Mouse (Mus musculus): Measurements from ENCODE around the gene Lztfl1. TPM values are rescaled to one million over a fixed set of nuclear protein-coding genes. Genes with fewer than 3 reads are reported as not detected.
A peak's percentile ranks its signal among the peaks of the same experiment; 100 is the strongest.

Lztfl1 gene
- polyA plus RNA-seq, 1 experiment from 2014 or later = 35.4 TPM

GRCm38 (mm10) chr9:123734133-123734532, 16.6 kb upstream of the Lztfl1 start:
- ATAC-seq (replicated peaks; ENCODE audit: insufficient number of reproducible peaks, insufficient read depth, low FRiP score, low read depth) = no peak
- 57% methylated on average over 3 of the region's 3 CpGs for WGBS
- H3K27me3 ChIP-seq = no peaks in the 10 kb centered on the region
- H3K36me3 ChIP-seq = no peaks in the 10 kb centered on the region
- H3K9ac ChIP-seq = no peak overlapping the region
- no peaks in the 10 kb centered on the region; the same call in 1 of the 2 replicates for H3K9me3 ChIP-seq (replicated peaks)
- no peaks in the 10 kb centered on the region for H3K4me1 ChIP-seq (replicated peaks)
- H3K4me3 ChIP-seq = no peak overlapping the region
- no peak overlapping the region for H3K4me2 ChIP-seq
- no peak overlapping the region for H3K27ac ChIP-seq

- ATAC-seq (replicated peaks; ENCODE audit: insufficient number of reproducible peaks, insufficient read depth, low FRiP score, low read depth) = no peak
- H3K4me2 ChIP-seq = no peak overlapping the region
- H3K4me1 ChIP-seq (replicated peaks) = no peaks in the 10 kb centered on the region
- H3K27ac ChIP-seq = no peak overlapping the region
- no peak overlapping the region for H3K9ac ChIP-seq
- H3K27me3 ChIP-seq = no peaks in the 10 kb centered on the region
- no peaks in the 10 kb centered on the region; the same call in 1 of the 2 replicates for H3K9me3 ChIP-seq (replicated peaks)
- no peaks in the 10 kb centered on the region for H3K36me3 ChIP-seq
- H3K4me3 ChIP-seq = no peak overlapping the region
- 70% methylated on average over 3 of the region's 3 CpGs for WGBS
These were observed 13.8 kb upstream of the Lztfl1 start for GRCm38 (mm10) chr9:123731271-123731670.

GRCm38 (mm10) chr9:123722737-123723493, 5.4 kb upstream of the Lztfl1 start:
- peaks cover 4% of the 10 kb centered on the region; the same call in 1 of the 2 replicates for H3K27me3 ChIP-seq
- ATAC-seq (replicated peaks; ENCODE audit: insufficient number of reproducible peaks, insufficient read depth, low FRiP score, low read depth) = no peak
- H3K4me2 ChIP-seq = no peak overlapping the region
- no peaks in the 10 kb centered on the region for H3K9me3 ChIP-seq (replicated peaks)
- H3K27ac ChIP-seq = no peak overlapping the region
- no peak overlapping the region for H3K4me3 ChIP-seq
- no peaks in the 10 kb centered on the region for H3K36me3 ChIP-seq
- 55% methylated on average over 2 of the region's 2 CpGs for WGBS
- H3K9ac ChIP-seq = no peak overlapping the region
- no peaks in the 10 kb centered on the region for H3K4me1 ChIP-seq (replicated peaks)

- H3K9me3 ChIP-seq (replicated peaks) = no peaks in the 10 kb centered on the region
- ATAC-seq (replicated peaks; ENCODE audit: insufficient number of reproducible peaks, insufficient read depth, low FRiP score, low read depth) = no peak
- H3K36me3 ChIP-seq = peaks cover 8% of the 10 kb centered on the region
- peak overlapping the region; percentile 69 for H3K4me2 ChIP-seq
- H3K9ac ChIP-seq = 0 out of 2 replicates have a peak overlapping the region, but pooled peaks have one; percentile 33
- WGBS = 48% methylated on average over 3 of the region's 3 CpGs
- H3K27me3 ChIP-seq = peaks cover 4% of the 10 kb centered on the region; the same call in 1 of the 2 replicates
- H3K27ac ChIP-seq = no peak overlapping the region
- H3K4me1 ChIP-seq (replicated peaks) = peaks cover 3% of the 10 kb centered on the region
- H3K4me3 ChIP-seq = peak overlapping the region; percentile 95; the same call in 1 of the 2 replicates
These were observed 1.2 kb downstream of the Lztfl1 start for GRCm38 (mm10) chr9:123716301-123716700.

GRCm38 (mm10) chr9:123713111-123713510, 4.4 kb downstream of the Lztfl1 start:
- H3K36me3 ChIP-seq = peaks cover 18% of the 10 kb centered on the region
- no peak overlapping the region for H3K4me3 ChIP-seq
- 66% methylated on average over 2 of the region's 2 CpGs for WGBS
- no peaks in the 10 kb centered on the region for H3K9me3 ChIP-seq (replicated peaks)
- peaks cover 3% of the 10 kb centered on the region for H3K4me1 ChIP-seq (replicated peaks)
- no peak for ATAC-seq (replicated peaks; ENCODE audit: insufficient number of reproducible peaks, insufficient read depth, low FRiP score, low read depth)
- H3K4me2 ChIP-seq = no peak overlapping the region
- no peaks in the 10 kb centered on the region for H3K27me3 ChIP-seq
- H3K27ac ChIP-seq = no peak overlapping the region
- H3K9ac ChIP-seq = no peak overlapping the region

- Histone ChIP-seq H3K9me3 (replicated peaks) (no peaks in the 10 kb centered on the region), H3K27me3 (no peaks in the 10 kb centered on the region), H3K36me3 (peaks cover 25% of the 10 kb centered on the region), H3K4me1 (replicated peaks) (no peaks in the 10 kb centered on the region), H3K4me2 (no peak overlapping the region), H3K4me3 (no peak overlapping the region), H3K27ac (no peak overlapping the region), H3K9ac (no peak overlapping the region)
- 34% methylated on average over 2 of the region's 2 CpGs for WGBS
- no peak for ATAC-seq (replicated peaks; ENCODE audit: insufficient number of reproducible peaks, insufficient read depth, low FRiP score, low read depth)
These were observed 8.3 kb downstream of the Lztfl1 start for GRCm38 (mm10) chr9:123709226-123709625.

- H3K4me2 ChIP-seq = no peak overlapping the region
- H3K4me1 ChIP-seq (replicated peaks) = no peaks in the 10 kb centered on the region
- no peak overlapping the region for H3K4me3 ChIP-seq
- H3K9me3 ChIP-seq (replicated peaks) = no peaks in the 10 kb centered on the region
- no peak overlapping the region for H3K9ac ChIP-seq
- no peaks in the 10 kb centered on the region for H3K27me3 ChIP-seq
- no peak overlapping the region for H3K27ac ChIP-seq
- ATAC-seq (replicated peaks; ENCODE audit: insufficient number of reproducible peaks, insufficient read depth, low FRiP score, low read depth) = no peak
- peaks cover 26% of the 10 kb centered on the region for H3K36me3 ChIP-seq
- 85% methylated on average over 5 of the region's 5 CpGs for WGBS
These were observed 15.7 kb downstream of the Lztfl1 start for GRCm38 (mm10) chr9:123701822-123702221.

- no peaks in the 10 kb centered on the region for H3K4me1 ChIP-seq (replicated peaks)
- no peaks in the 10 kb centered on the region for H3K27me3 ChIP-seq
- no peak for ATAC-seq (replicated peaks; ENCODE audit: insufficient number of reproducible peaks, insufficient read depth, low FRiP score, low read depth)
- H3K36me3 ChIP-seq = peaks cover 30% of the 10 kb centered on the region
- no peaks in the 10 kb centered on the region for H3K9me3 ChIP-seq (replicated peaks)
- no peak overlapping the region for H3K27ac ChIP-seq
- WGBS = 73% methylated on average over 3 of the region's 3 CpGs
- no peak overlapping the region for H3K9ac ChIP-seq
- no peak overlapping the region for H3K4me3 ChIP-seq
- no peak overlapping the region for H3K4me2 ChIP-seq
These were observed 21.7 kb downstream of the Lztfl1 start for GRCm38 (mm10) chr9:123695634-123696302.

GRCm38 (mm10) chr9:123688227-123688626, 29.3 kb downstream of the Lztfl1 start:
- no peak overlapping the region for H3K27ac ChIP-seq
- no peak for ATAC-seq (replicated peaks; ENCODE audit: insufficient number of reproducible peaks, insufficient read depth, low FRiP score, low read depth)

GRCm38 (mm10) chr9:123686206-123686605, 31.3 kb downstream of the Lztfl1 start:
- H3K9ac ChIP-seq = no peak overlapping the region
- ATAC-seq (replicated peaks; ENCODE audit: insufficient number of reproducible peaks, insufficient read depth, low FRiP score, low read depth) = no peak
- no peaks in the 10 kb centered on the region for H3K4me1 ChIP-seq (replicated peaks)
- H3K27ac ChIP-seq = no peak overlapping the region
- H3K4me2 ChIP-seq = no peak overlapping the region
- no peak overlapping the region for H3K4me3 ChIP-seq
- 79% methylated on average over 5 of the region's 5 CpGs for WGBS
- peaks cover 11% of the 10 kb centered on the region for H3K27me3 ChIP-seq
- no peaks in the 10 kb centered on the region for H3K36me3 ChIP-seq
- no peaks in the 10 kb centered on the region for H3K9me3 ChIP-seq (replicated peaks)

More at GRCm38 (mm10) chr9:123688227-123688626, 29.3 kb downstream of the Lztfl1 start:
- H3K36me3 ChIP-seq = peaks cover 13% of the 10 kb centered on the region
- H3K4me3 ChIP-seq = no peak overlapping the region
- H3K9ac ChIP-seq = no peak overlapping the region
- H3K9me3 ChIP-seq (replicated peaks) = no peaks in the 10 kb centered on the region
- peaks cover 4% of the 10 kb centered on the region for H3K27me3 ChIP-seq
- no peaks in the 10 kb centered on the region for H3K4me1 ChIP-seq (replicated peaks)
- H3K4me2 ChIP-seq = no peak overlapping the region
- WGBS = 62% methylated on average over 1 of the region's 1 CpGs

GRCm38 (mm10) chr9:123683704-123684103, 33.8 kb downstream of the Lztfl1 start:
- no peaks in the 10 kb centered on the region for H3K36me3 ChIP-seq
- no peak overlapping the region for H3K27ac ChIP-seq
- H3K4me1 ChIP-seq (replicated peaks) = peaks cover 4% of the 10 kb centered on the region
- 62% methylated on average over 3 of the region's 3 CpGs for WGBS
- H3K4me3 ChIP-seq = no peak overlapping the region
- no peak overlapping the region for H3K9ac ChIP-seq
- no peak overlapping the region for H3K4me2 ChIP-seq
- ATAC-seq (replicated peaks; ENCODE audit: insufficient number of reproducible peaks, insufficient read depth, low FRiP score, low read depth) = no peak
- peaks cover 34% of the 10 kb centered on the region for H3K27me3 ChIP-seq
- H3K9me3 ChIP-seq (replicated peaks) = no peaks in the 10 kb centered on the region
